Mouse (Mus musculus) inflammation-experienced regulatory T-cells, adult 6 months (primary cell): ENCODE measurements at regions not wholly inside any gene's neighbourhood (a gene's known extent, or its start where the extent isn't known, plus 50 kb on each side); places are given as distances from the start of the nearest gene placed in this dataset.

ENCODE experiments used
- ATAC-seq: one replicate; pipeline ENCODE4 v1.8.0; 2017

- no peak for ATAC-seq
Observed at GRCm38 (mm10) chr1:39102126-39102905, 91.2 kb upstream of the Npas2 start.

GRCm38 (mm10) chr1:39102989-39103910 lies 90.3 kb upstream of the Npas2 start:
- ATAC-seq: no peak

GRCm38 (mm10) chr1:39105546-39106371 lies 87.8 kb upstream of the Npas2 start:
- ATAC-seq: no peak

- no peak for ATAC-seq
Observed at GRCm38 (mm10) chr1:39106372-39106643, 87.2 kb upstream of the Npas2 start.

GRCm38 (mm10) chr1:39106650-39107049 lies 86.9 kb upstream of the Npas2 start:
- ATAC-seq: no peak

GRCm38 (mm10) chr1:39116319-39116718 lies 77.2 kb upstream of the Npas2 start:
- ATAC-seq: no peak

GRCm38 (mm10) chr1:39122316-39123015 lies 71.1 kb upstream of the Npas2 start:
- ATAC-seq: peak; percentile 63

GRCm38 (mm10) chr1:39123081-39123812 lies 70.3 kb upstream of the Npas2 start:
- ATAC-seq: no peak

- ATAC-seq: no peak
Observed at GRCm38 (mm10) chr1:39123813-39124146, 69.8 kb upstream of the Npas2 start.

- no peak for ATAC-seq
Observed at GRCm38 (mm10) chr1:39134521-39134920, 59.0 kb upstream of the Npas2 start.

- no peak for ATAC-seq
Observed at GRCm38 (mm10) chr1:39143054-39143453, 50.5 kb upstream of the Npas2 start.

GRCm38 (mm10) chr1:39143626-39144025 lies 49.9 kb upstream of the Npas2 start:
- ATAC-seq: no peak
